ENCODE assay signal across 15 mouse cellular contexts in genomic region chr16:48574072-48574471, GRCm38 (mm10).
"Had no signal": no experiment of that assay in that cellular context is flagged by ENCODE, and none has a peak within 500 bp of the region (broad histone marks: within the 10 kb centered on the region; RNA-seq: fewer than 3 reads in every experiment).

No protein-coding gene starts in this region.

- ATAC-seq: liver, embryonic 12.5 days had no signal

- DNase-seq: kidney, adult 11 months; kidney, adult 8-10 months; kidney, postnatal 10 days; kidney, postnatal 4 days; liver; lung, adult 18-20 months; lung, postnatal 14 days; midbrain, embryonic 14.5 days; right cerebral cortex, adult 18-20 months; right cerebral cortex, postnatal 14 days; right cerebral cortex, postnatal 4 days; thymus, adult 2 months; thymus, postnatal 14 days; thymus, postnatal 4 days had no signal
